Mouse (Mus musculus) kidney, postnatal 36 days (tissue): ENCODE measurements around the gene Ggta1.

Experiments used
- DNase-seq, 2 experiments: peaks; one replicate each; pipeline ENCODE4 v3.0.0; 2021 to 2022; ENCODE audit warnings: mixed read lengths in 2 of 2

Gene Ggta1

DNA sequence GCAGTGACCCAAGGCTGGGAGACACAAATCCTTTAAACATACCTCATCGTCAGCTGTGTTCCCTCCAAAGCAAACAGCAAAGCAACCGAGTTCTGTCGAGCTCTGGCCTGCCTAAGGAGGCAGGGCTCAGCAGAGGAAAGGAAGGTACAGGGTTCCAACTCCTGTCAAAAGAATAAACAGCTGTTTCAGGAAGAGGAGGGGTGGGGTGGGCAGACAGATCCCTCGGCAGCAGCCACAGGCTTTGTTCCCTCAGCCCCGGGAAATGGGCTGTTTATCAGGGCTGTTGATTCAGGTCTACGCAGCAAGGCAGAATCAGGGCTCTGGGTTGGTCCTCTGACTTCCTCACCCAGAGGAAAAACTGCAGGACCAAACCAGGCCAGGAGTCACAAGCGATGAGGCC is 30.6 kb downstream of the Ggta1 start:
- peak; percentile 53 to 73 for DNase-seq

DNA sequence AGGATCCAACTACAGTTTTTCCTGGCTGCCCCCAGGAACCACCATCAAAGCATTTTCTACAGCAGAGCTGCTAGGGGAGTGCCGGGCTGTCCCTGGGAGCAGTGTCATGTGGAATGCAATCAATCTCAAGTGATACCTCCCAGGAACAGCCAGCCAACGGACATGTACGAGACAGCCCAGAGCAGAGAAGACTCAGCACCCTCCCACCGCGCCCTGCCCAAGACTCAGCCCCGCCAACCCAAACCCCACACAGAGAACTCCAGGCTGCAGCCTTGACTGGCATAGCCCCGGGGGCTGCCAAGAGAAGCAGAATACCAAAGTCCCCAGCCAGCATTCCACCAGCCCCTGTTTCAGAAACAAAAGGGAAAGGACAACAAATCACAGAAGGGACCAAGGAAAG is 31.0 kb downstream of the Ggta1 start:
- DNase-seq: peak; percentile 53 to 55

GRCm38 (mm10) chr2:35430806-35431205 is 32.2 kb downstream of the Ggta1 start:
- no peak for DNase-seq

DNA sequence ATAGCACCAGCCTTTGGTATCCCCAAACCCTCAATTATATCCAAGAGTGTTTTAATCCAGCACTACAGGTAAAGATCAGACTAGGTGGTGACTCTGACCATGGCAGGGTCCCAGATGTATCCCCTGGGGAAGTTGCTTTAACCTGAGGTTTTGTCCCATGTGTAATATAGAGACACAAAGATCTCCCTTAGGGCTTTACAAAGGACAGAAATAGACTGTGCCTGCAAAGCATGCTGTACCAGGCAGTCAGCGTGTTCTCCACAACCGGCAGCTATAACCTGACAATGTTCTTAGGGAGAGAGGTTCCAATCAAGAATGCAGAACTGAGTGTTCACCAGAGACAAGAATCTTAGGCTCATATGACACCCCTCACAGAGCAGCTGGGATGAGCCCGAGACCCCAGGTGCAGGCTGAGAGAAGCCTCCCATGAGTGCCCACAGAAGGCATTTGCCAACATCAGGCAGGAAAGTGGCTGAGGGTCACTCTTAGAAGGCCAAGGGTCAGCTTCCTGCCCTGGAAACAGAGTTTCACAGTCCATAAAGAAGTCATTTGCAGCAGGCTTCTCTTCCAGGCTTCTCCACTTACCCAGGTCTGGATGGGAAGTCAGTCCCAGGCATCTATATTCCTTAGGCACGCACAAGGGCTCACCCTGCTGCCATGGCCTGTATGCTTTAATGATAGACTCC is 34.3 kb downstream of the Ggta1 start:
- DNase-seq: no peak

DNA sequence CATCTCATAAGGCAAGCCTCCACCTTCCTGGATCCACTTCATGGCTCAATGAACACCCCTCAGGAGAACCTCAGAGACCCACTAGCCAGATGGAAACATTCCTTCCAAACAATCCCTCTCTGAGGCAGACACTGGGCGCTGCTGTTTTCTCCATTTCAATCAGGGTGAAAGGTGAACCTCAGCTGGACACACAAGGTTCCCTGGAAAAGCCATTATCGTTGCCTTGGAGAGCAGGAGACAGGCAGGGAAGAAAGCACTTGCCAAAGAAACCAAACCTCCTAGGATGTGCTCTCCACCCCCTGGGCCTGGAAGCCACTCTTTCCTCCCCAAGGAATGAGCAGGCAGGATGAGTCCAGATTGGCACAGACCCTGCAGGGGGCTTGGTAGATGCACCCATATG is 35.5 kb downstream of the Ggta1 start:
- no peak for DNase-seq

GRCm38 (mm10) chr2:35423711-35424339 is 39.2 kb downstream of the Ggta1 start:
- no peak for DNase-seq

- no peak for DNase-seq
Observed at GRCm38 (mm10) chr2:35422384-35422783, 40.6 kb downstream of the Ggta1 start.

DNA sequence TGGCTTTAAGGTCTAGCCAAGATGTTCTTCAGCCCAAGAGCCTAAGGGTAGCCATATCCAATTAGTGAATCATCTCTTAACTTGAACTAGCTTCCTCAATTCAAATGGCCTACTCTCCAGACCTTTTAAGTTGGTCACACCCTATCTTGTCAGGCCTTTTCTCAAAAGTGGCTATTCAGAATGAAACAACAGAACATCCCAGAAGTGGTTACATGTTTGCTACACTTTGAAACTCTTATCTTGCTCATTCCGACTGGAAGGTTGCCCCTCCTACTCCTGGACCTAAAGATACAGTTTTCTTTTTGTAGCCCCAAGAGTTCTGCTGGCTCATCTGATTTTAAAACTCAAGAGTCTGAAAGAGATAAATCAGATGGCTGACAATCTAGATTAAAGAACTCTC is 42.4 kb downstream of the Ggta1 start:
- DNase-seq: no peak

- no peak for DNase-seq
Observed at GRCm38 (mm10) chr2:35419671-35420070, 43.4 kb downstream of the Ggta1 start.

DNA sequence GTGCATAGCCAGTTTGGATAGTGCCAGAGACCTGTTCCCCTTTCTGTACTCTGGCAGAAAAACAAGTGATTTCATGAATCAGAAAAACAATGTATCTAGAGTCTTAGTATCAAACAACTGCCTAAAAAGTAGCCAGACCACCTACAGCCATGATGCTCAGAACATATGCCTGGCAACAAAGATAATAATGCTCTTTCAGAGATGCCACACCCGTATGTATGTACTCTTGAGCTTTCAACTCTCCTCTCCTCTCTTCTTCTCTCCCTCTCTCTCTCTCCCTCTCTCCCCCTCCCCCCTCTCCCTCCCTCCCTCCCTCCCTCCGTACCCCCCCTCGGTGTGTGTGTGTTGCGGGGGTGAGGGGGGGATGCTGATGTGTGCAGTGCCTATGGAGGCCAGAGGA is 43.8 kb downstream of the Ggta1 start:
- DNase-seq: no peak

- DNase-seq: no peak
Observed at GRCm38 (mm10) chr2:35417231-35417630, 45.8 kb downstream of the Ggta1 start.

DNA sequence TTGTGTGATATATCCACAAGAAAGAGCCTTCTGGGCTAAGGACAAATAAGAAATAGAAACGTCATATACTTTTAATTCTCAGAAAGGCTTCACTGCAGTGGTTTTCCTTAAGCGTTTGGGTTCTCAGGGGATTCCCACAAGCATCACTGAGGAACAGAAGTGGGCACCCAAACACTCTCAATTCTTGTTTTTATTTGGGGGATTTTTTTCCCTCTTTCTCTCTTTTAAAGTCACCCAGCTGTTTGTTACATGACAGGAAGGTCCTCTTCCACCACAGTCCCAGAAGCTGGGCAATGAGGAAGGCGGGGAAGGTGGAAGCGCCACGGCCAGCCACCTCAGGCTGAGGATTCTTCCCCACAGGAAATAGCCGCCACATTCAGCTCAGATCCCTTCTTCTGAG is 46.6 kb downstream of the Ggta1 start:
- no peak for DNase-seq

GRCm38 (mm10) chr2:35412810-35413209 is 50.2 kb downstream of the Ggta1 start:
- no peak for DNase-seq

GRCm38 (mm10) chr2:35412246-35412645 is 50.8 kb downstream of the Ggta1 start:
- DNase-seq: no peak

DNA sequence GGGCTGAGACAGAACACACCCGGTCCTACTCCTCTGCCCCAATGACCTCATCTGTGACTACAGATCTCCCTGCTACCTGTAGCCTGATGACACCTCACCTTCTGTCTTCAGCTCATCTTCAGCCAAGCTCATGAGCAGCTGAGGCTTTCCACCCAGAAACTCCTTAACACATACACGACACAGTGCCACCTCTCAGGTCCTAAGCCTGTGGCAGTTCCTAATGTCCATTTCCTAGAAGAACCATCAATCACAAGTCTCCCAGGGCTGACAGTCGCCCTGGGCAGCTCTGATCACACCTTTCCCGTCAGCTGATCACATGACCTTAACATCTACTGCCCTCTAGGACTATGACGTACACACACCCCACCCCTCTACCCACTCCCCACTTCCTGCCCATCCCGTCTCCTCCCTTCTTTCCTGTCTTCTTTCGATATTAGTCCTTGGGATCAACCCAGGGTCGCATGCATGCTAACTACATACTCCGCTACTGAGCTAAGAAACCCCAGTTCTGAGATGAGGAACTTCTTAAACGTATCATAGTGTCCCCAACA is 51.3 kb downstream of the Ggta1 start:
- DNase-seq: peak in 1 of 2 experiments; percentile 39

DNA sequence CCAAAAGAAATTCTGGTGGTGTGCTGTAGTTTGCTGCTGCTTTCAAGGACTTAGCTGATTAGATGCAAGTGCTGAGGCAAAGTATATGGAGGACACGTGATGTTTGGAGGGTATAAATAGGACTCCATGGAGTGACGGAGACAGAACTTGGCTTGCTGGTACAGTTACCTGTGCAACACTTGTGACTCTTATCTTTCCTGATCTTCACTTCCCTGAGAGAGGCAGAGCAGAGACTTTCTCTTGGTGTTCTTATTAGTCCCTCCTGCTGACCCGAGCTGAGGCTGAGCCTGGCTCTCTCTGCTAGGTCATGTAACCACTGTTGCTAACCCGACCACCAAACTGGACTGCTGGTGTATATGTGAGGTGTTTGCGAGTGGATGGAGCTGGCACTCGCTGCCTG is 53.6 kb downstream of the Ggta1 start:
- no peak for DNase-seq

DNA sequence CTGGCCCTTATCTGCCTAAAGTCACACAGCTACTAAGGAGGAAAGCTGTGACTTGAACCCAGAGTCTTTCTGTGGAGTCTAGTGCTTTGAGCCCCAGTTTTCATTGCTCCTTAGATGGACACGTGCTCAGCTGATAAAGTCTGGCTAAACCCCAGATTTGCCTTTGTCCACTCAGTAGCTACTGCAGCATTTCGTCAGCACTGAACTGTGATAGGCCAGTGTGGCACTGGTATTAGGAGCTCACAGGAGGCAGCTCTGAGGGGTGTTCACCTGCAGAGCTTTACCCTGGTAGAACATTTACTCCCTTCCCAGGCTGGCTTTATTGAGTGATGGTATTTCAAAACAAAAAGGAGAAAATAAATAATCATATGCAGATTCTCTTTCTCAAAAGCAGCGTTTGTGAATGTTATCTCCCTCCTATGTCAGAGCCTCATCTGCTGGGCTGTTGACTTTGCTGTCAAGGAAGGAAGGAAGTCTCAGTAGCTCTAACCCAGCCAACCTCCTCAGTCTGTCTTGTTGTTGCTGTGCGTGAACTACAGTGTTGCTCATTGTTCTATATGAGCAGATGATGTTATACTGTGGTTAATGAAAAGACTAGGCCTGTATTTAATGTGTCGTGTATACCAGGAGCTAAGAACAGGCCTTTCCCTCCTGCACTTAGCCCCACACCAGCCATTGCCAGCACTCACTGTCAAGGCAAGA is 54.5 kb downstream of the Ggta1 start:
- no peak for DNase-seq

GRCm38 (mm10) chr2:35407878-35408277 is 55.2 kb downstream of the Ggta1 start:
- peak in 1 of 2 experiments; percentile 16 for DNase-seq

DNA sequence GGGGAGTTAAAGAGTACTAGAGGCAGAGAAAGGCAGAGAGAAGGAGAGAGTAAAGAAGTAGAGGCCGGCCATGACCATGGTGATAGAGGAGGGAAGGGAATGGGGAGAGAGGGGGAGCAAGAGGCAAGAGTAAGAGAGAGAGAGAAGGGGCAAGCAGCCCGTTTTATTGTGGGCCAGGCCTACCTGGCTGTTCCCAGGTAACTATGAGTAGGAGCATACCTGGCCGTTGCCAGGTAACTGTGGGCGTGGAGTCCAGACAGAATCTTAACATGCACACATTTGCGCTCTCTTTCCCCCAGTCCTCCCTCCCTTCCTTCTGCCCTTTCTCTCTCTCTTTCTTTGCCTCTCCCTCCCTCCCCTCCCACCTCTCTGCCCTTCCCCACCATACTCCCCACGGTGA is 55.8 kb downstream of the Ggta1 start:
- no peak for DNase-seq

DNA sequence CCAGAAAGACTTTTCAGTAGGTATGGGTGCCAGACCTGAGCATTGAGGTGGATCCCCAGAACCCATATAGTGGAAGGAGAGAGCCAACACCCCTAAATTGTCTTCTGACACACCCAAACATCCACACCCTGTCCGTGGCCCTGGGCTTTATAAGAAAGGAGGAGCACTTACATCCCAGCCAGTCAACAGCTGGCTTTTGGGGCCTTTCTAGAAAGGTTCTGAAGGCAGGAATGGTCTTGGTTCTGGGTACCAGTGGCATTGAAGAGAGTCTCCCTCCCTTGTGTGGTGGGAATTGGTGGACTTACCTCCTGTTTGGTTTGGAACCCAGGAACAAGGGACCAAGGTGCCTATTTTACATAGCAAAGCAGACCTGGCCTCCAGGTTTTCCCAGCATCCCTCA is 56.4 kb downstream of the Ggta1 start:
- DNase-seq: no peak

DNA sequence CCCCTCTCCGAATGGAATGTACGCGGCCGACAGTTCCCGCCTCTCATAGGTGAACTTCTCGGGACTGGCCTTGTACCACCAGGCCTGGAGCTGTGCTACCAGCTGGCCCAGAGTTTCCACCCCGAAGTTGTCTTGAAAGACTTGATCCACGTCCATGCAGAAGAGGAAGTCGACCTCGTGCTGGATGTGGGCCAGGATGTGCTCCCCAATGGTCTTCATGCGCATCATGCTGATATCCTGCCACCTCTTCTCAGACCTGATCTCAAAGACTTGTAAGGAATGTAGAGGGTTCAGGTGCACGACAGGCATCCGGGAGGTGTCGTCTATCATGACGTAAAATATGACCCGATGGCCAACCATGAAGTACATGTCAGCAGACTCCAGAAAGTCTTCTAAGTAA is 60.6 kb downstream of the Ggta1 start:
- no peak for DNase-seq

- DNase-seq: no peak
Observed at GRCm38 (mm10) chr2:35400739-35401138, 62.3 kb downstream of the Ggta1 start.

- DNase-seq: no peak
Observed at GRCm38 (mm10) chr2:35398184-35398828, 64.7 kb downstream of the Ggta1 start.
